Mouse (Mus musculus) retina, embryonic 14.5 days (tissue): ENCODE measurements at regions not wholly inside any gene's neighbourhood (a gene's known extent, or its start where the extent isn't known, plus 50 kb on each side); places are given as distances from the start of the nearest gene placed in this dataset.

Experiments used
- DNase-seq: peaks from one replicate; pipeline ENCODE4 v3.0.0-alpha.2; 2015; ENCODE audit warnings: low spot score

DNA sequence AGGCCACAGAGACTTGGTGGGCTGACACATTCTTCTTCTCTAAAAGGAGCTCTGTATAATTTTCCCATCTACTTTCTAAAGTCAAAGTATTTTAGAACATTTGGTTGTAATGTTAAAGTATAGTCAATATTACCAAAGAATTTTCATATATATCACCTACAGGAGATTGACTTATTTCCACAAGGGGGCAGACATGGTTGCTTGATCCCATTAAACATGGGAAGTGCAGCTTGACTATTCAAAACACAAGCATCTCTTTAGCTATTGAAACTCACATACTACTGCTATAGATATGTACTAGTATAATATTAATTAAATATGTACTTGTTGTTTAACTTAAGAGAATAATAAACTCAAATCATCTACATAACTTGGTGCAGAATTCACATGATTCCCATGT lies 1302.6 kb upstream of the Prmt6 start:
- peak; percentile 34 for DNase-seq
